Mouse (Mus musculus): ENCODE data around the gene Pafah1b1. TPM values are rescaled to one million over a fixed set of nuclear protein-coding genes. Genes with fewer than 3 reads are reported as not detected.

The Pafah1b1 gene
- polyA plus RNA-seq, 1 experiment from 2014 or later = 52.3 TPM

DNA sequence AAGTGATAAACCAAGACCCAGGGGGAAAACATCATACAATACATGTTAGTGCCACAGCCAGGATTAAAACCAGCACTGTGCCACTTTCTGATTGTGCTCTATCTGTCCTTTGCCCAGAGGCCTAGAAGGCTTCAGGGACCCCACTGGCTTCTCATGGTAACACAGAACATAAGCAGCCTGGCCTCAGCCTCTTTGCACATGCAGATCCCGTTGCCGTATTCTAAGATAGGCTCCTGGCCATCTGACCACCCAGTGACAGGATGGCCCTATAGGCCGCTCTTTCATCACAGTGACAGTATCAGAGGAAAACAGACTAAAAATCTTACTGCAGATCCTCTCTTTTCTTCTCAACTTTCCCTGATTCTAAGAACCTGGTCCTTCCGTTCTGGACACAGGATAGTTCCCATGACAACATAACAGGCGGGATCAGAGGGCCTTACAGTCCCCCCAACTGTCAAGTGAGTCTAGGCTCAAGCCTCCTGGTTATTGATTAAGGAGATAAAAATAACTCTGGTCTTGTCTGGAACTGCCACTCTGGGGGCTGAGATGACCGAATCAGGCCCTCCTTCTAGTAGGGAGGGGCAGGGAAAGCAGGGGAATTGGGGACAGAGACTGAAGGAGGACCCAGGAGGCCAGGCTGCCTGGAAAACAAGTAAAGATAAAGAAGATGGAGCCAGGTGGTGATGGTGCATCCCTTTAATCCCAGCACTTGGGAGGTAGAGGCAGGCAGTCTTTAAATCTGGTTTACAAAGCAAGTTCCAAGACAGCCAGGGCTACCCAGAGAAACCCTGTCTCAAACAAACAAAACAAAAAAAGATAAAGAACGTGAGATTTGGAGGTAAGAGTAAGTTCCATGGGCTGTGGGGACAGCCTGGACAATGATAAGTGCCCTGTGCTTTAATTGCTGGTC lies 92.3 kb downstream of the Pafah1b1 start:
- no peaks in the 10 kb centered on the region for H3K36me3 ChIP-seq (replicated peaks)
- peaks cover 16% of the 10 kb centered on the region for H3K27me3 ChIP-seq (replicated peaks; ENCODE audit: low read depth, poor library complexity, severe bottlenecking)
- H3K4me3 ChIP-seq = no peak overlapping the region
- peaks cover under 1% of the 10 kb centered on the region; the same call in 1 of the 2 replicates for H3K4me1 ChIP-seq
- DNase-seq (ENCODE audit: low spot score) = no peak
- H3K9me3 ChIP-seq = no peaks in the 10 kb centered on the region
- 77% methylated on average over 7 of the region's 7 CpGs for WGBS
- H3K27ac ChIP-seq (replicated peaks) = no peak overlapping the region

DNA sequence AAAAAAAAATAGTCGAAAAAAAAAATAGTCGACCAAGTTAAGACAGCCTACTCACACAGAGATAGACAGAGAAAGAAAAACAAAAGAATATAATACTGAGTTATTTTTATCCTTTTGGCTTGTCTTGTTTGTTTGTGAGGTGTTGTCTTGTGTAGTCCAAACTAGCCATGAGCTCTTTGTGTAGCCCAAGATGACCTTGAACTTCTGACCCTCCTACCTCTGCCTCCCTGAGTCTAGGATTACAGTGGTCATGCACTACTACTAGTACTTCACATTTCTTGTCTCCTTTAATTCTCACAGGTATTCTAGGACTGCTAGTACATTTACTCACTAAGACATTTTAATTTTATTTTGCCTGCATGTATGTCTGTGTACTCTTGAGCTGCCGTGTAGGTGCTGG lies 97.0 kb downstream of the Pafah1b1 start:
- WGBS = 80% methylated on average over 3 of the region's 3 CpGs
- no peak overlapping the region for H3K27ac ChIP-seq (replicated peaks)
- no peaks in the 10 kb centered on the region for H3K36me3 ChIP-seq (replicated peaks)
- no peaks in the 10 kb centered on the region for H3K4me1 ChIP-seq
- no peak for DNase-seq (ENCODE audit: low spot score)
- peaks cover 1% of the 10 kb centered on the region; the same call in 1 of the 2 replicates for H3K27me3 ChIP-seq (replicated peaks; ENCODE audit: low read depth, poor library complexity, severe bottlenecking)
- no peaks in the 10 kb centered on the region for H3K9me3 ChIP-seq
- H3K4me3 ChIP-seq = no peak overlapping the region

DNA sequence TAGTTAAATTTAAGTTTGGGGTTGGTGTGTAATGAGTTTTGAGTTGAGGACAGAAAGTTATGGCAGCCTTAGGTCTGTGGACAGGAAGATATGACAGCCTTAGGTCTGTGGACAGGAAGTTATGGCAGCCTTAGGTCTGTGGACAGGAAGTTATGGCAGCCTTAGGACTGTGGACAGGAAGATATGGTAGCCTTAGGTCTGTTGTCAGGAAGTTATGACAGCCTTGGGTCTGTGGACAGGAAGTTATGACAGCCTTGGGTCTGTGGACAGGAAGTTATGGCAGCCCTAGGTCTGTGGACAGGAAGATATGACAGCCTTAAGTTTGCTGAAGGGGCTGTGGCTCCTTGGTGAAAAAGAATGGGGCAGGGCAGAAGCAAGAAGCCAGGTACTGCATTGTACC lies 99.1 kb downstream of the Pafah1b1 start:
- H3K27me3 ChIP-seq (replicated peaks; ENCODE audit: low read depth, poor library complexity, severe bottlenecking) = peaks cover 21% of the 10 kb centered on the region
- H3K36me3 ChIP-seq (replicated peaks) = no peaks in the 10 kb centered on the region
- no peak for DNase-seq (ENCODE audit: low spot score)
- H3K27ac ChIP-seq (replicated peaks) = no peak overlapping the region
- H3K4me3 ChIP-seq = no peak overlapping the region
- H3K9me3 ChIP-seq = no peaks in the 10 kb centered on the region
- H3K4me1 ChIP-seq = no peaks in the 10 kb centered on the region

Other genes with a start within 250 kb of the Pafah1b1 start
- 1.2 and 1.9 TPM in 2 replicates for gene Rap1gap2, start 113.8 kb downstream of the Pafah1b1 start, polyA plus RNA-seq (2016; fragmentation: Nextera tagmentation; extraction: Ambion mirVana)
- gene Ccdc92b, start 105.1 kb downstream of the Pafah1b1 start, polyA plus RNA-seq (2016; fragmentation: Nextera tagmentation; extraction: Ambion mirVana) = 0.52 and 0.69 TPM in 2 replicates
- gene Cluh, start 75.2 kb downstream of the Pafah1b1 start, polyA plus RNA-seq (2016; fragmentation: Nextera tagmentation; extraction: Ambion mirVana) = 29.0 and 32.3 TPM in 2 replicates
- 73.0 and 73.7 TPM in 2 replicates for gene Mettl16, start 46.2 kb upstream of the Pafah1b1 start, polyA plus RNA-seq (2016; fragmentation: Nextera tagmentation; extraction: Ambion mirVana)
- 5.2 and 5.3 TPM in 2 replicates for gene Mnt, start 106.2 kb upstream of the Pafah1b1 start, polyA plus RNA-seq (2016; fragmentation: Nextera tagmentation; extraction: Ambion mirVana)
- gene Sgsm2, start 172.4 kb upstream of the Pafah1b1 start, polyA plus RNA-seq (2016; fragmentation: Nextera tagmentation; extraction: Ambion mirVana) = 4.4 and 4.7 TPM in 2 replicates
- 52.9 and 59.4 TPM in 2 replicates for gene Tsr1, start 173.4 kb upstream of the Pafah1b1 start, polyA plus RNA-seq (2016; fragmentation: Nextera tagmentation; extraction: Ambion mirVana)
- gene Smg6, start 201.2 kb upstream of the Pafah1b1 start, polyA plus RNA-seq (2016; fragmentation: Nextera tagmentation; extraction: Ambion mirVana) = 19.5 and 21.0 TPM in 2 replicates
- 15.4 and 17.7 TPM in 2 replicates for gene Srr, start 201.3 kb upstream of the Pafah1b1 start, polyA plus RNA-seq (2016; fragmentation: Nextera tagmentation; extraction: Ambion mirVana)

Measured in embryonic facial prominence, embryonic 10.5 days (tissue).